Mouse (Mus musculus) cerebellum, postnatal 25 days (tissue): ENCODE data around the gene C4b.
"Not testable (repeated sequence)": the region's sequence is repeated elsewhere in the genome, so short reads cannot be mapped to it uniquely, and the experiment has no call there.

ENCODE experiments used
- DNase-seq, 2 experiments: peaks; one replicate each; pipeline ENCODE4 v3.0.0; 2021; ENCODE audit warnings: mixed read lengths in 2 of 2

The C4b gene

DNA sequence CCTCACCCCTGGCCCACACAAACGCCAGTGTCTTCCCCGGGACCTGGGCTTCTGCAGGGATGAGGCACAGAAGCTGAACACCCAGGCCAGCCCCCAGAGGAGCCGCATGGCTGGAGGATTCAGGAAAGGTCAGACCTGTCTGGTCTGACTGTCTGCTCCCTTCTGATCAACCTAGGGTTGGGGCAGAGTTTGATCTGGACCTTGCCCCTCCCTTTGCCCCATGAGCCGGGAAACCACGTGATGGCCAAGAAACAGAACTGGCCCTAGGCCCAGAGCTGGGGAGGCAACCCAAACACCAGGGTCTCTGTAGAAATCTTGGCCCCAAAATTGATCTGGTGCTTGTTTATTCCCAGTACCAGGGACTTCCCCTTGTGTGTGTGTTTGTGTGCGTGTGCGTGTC lies at the start of gene C4b:
Gene C4b, minus strand, starts transcription at position 164 of the 400 bp plus-strand sequence.
- no peak for DNase-seq

DNA sequence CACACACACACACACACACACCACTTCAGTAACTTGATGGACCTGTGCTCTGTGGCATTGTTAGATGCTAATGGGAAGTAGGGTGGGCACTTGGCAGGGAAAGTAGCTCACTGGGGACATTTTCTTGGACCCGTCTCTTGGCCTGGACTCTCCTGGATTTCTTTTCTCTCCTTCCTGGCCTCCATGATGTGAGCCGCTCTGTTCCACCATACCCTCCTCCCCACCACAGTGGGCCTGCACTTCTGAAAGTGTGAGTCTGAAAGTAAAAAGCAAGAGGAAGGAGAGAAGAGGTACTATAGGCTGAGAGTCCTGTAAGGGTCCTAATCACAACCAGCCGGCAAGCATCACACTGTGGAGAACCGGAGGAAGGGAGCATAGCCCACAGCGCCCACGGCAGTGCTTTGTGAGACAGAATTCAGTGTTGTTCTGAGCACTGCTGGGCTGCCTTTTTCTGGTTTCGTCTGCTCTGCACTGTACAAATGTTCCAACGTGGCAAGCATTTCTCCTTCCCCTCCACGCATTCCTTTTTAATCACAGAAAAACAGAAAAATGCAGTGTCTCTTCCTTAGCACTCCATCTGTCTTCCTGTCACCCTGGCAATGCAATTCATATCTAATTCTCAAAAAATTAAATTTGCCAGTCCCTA lies 34.1 kb upstream of the C4b start:
- no peak for DNase-seq

GRCm38 (mm10) chr17:34761471-34761870 lies 17.8 kb upstream of the C4b start:
- DNase-seq = no peak

DNA sequence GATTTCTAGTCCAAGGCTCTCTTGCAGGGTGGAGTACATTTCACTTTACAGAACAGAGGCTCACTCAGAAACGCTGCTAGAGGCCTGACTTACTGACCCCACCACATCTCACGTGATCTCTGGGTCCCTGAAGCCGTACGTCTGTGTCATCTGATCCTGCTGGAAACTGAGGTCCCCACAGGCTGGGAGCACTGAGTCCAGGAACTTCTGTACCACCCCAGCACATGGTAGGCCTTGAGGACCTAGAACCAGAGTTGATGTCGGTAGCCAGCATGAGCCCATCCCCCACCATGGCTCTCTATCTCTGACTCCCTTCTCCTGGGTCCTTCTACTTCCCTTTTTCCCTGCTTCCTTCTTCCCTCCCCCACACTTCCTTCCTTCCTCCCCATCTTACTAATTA lies 2.8 kb upstream of the C4b start:
- no peak for DNase-seq

DNA sequence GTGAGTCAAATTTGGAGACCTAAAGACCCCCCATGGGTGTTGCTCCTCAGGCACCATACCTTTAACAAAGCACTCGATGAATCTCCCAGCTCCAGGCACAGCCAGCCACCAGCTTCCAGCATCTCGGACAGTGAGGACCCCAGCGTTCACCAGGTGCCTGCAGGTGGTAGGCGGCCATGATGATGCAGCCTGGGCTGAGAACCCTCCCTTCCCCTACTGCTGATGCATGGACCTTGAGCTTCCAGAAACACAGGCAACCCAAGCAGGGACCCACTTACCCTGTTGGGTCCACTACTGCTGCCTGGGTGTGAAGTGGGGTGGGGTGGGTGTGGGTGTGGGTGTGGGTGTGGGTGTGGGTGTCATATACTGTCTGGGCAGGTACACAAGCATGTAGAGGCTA lies 1.5 kb upstream of the C4b start:
- DNase-seq = not testable (repeated sequence)

- DNase-seq = not testable (repeated sequence)
Measured at GRCm38 (mm10) chr17:34744611-34745010, 929 bp upstream of the C4b start.

- DNase-seq = no peak
Measured at GRCm38 (mm10) chr17:34744206-34744605, 524 bp upstream of the C4b start.

- DNase-seq = no peak
Measured at GRCm38 (mm10) chr17:34740280-34740679, 3.4 kb downstream of the C4b start.

DNA sequence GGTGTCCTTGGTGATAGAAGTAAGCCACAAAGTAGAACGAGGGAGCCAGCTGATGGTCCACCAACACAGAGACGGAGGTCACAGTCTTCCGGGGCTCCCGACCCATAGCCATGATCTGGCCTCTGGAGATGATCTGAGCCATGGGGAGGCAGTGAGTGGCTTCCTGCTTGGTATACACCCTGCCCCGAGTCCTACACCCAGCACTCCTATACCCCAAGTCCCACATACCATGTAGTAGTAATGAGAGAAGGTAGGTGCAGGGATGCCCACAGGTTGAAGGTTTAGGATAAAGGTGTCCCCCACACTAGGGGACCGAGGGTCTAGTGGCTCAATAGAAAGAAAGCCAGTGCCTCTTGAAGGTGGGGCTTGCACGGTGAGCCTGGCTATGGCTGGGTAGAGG lies 4.0 kb downstream of the C4b start:
- not testable (repeated sequence) for DNase-seq

- DNase-seq = not testable (repeated sequence)
Measured at GRCm38 (mm10) chr17:34737466-34737865, 6.2 kb downstream of the C4b start.

GRCm38 (mm10) chr17:34729779-34730553 lies 13.7 kb downstream of the C4b start:
- DNase-seq = not testable (repeated sequence)

DNA sequence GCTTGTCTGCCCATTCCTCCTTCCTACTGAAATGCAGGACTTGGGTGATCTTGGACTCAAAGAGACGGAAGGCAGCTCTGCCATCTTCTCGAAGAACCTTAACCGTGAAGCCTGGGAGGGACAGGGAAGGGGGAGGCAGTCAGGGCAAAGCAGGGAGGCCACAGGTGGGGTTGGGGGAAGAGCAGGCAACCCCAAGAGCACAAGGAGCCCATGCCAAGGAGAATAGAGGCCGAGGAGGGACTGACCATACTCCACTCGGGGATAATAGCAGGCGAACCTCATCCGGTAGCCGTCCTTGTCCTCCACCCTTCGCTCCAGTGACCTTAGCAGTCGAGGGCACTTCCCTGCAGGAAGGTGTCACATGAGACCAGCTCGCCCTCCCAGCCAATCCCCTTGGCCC lies 14.5 kb downstream of the C4b start:
- not testable (repeated sequence) for DNase-seq

- DNase-seq = no peak
Measured at GRCm38 (mm10) chr17:34727887-34728286, 15.8 kb downstream of the C4b start.

GRCm38 (mm10) chr17:34723066-34723465 lies 20.6 kb downstream of the C4b start:
- DNase-seq = no peak

DNA sequence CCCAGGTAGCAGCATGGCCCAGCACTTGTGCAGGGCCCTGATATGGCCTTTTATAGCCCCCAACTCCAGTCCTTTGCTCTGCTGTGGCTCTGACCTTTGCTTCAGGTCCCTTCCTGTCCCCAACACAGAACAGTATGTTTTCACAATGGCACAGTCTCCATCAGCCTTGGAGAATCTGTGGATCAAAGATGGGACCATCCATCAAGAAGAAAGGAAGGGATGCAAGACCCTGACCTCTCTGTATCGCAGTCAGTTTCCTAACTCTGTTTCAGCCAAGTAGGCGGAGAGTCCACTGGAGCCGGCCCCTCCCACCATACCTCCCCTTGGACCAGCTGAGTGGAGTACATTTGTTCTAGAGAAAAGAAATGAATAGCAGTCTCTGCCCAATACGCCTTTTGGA lies 21.4 kb downstream of the C4b start:
- not testable (repeated sequence) for DNase-seq

- not testable (repeated sequence) for DNase-seq
Measured at GRCm38 (mm10) chr17:34719886-34720285, 23.8 kb downstream of the C4b start.

DNA sequence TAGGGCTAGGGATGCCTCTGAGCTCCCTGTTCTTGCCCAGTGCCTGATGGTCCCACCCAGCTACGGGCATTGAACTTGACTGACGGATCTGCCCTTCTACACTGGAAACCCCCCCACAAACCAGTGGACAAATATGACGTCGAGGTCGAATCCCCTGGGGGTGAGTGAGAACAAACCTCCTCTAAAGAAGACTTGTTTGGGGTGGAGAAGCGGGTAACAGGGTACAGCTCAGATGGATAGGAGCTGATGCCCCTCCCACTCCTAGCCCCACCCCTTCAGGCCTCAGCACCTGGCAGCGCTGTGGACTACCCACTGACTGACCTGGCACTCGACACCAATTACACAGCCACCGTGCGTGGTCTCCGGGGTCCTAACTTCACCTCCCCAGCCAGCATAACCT lies 26.3 kb downstream of the C4b start:
- DNase-seq = peak in 1 of 2 experiments; percentile 26

- no peak for DNase-seq
Measured at GRCm38 (mm10) chr17:34716247-34716646, 27.4 kb downstream of the C4b start.

DNA sequence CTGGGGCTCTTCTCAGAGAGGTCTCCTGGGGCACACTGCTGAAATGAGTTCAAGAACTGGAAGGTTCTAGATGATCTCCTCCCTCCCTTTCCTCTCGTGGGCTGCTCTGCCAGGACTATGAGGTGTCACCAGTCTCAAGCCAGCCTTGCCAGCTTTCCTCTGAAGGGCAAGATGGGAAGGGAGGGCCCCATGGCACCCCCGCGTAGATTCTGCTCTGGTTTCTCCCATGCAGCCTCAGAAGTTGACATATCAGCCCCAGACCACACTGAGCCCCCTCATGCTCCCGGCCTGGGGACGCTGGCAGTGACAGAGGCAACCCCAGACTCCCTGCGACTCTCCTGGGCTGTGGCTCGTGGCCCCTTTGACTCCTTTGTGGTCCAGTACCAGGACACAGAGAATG lies 28.2 kb downstream of the C4b start:
- not testable (repeated sequence) for DNase-seq

DNA sequence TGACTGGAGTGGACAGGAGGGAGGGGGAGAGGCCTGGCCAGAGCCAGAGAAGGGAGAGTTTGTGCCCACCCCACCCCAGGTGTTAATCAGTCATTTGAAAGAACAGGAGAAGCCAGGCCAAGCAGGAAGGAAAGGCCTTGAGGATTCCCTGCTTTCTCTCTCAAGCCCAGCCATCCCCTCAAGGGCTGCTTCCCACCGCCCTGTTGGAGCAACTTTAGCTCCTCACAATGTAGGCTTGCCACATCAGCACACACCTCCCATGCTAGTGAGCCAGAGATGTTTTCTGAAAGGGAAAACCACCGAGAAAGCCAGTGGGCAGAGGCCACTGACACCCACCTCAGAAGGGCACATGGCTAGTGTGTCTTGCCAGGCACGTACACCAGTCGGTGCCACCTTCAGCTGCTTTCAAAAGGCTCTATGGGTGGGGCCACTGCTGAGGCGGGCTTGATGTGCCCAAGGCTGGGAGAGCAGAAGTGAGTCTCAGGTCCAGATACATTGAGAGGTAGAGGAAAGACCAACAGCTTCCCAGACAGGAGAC lies 28.7 kb downstream of the C4b start:
- not testable (repeated sequence) for DNase-seq

DNA sequence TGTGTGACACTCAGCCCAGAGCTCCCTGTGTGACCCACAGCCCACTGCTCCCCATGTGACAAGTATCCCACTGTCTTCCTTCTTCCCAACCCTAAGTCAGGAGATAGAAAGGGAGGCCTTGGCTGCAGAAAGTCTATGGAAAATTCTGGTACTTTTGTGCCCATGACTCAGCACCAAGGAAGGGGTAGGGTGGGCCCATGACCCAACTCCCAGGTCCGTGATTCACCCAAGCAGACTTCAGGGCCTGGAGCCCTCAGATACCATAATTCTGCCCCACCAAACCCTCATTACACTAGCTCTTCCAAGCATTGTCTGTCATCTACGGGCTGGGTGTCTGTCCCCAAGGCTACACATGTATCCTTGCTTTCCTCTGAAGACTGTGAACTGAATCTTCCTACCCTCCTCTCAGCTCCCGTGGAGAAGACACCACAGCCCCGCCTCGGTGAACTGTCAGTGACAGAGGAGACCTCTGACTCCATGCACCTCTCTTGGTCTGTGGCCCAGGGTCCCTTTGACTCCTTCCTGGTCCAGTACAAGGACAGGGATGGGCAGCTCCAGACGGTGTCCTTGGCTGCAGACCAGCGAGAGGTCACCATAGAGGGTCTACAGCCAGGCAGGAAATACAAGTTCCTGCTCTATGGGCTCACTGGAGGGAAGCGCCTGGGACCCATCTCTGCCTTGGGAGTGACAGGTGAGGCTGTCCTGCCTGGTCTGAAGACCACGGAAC lies 29.3 kb downstream of the C4b start:
- DNase-seq = not testable (repeated sequence)

- peak; percentile 81 to 87 for DNase-seq
Measured at GRCm38 (mm10) chr17:34712951-34713350, 30.7 kb downstream of the C4b start.

DNA sequence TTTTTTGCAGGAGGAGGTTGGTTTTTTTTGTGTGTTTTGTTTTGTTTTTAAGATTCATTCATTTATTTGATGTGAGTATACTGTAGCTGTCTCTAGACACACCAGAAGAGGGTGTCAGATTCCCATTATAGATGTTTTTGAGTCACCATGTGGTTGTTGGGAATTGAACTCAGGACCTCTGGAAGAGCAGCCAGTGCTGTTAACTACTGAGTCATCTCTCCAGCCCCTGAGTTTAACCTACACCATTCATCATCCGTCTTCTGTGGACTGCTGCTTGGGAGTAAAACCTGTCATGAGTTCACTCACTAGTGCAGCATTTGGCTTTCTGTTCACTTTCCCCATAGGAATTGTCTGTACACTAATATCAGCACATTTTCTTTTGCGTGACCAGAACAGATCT lies 37.2 kb downstream of the C4b start:
- DNase-seq = not testable (repeated sequence)
